Mouse (Mus musculus) forebrain, embryonic 13.5 days (tissue): Measurements from ENCODE around the gene Tasp1. TPM values are rescaled to one million over a fixed set of nuclear protein-coding genes. Genes with fewer than 3 reads are reported as not detected.
"Not testable (repeated sequence)": the region's sequence is repeated elsewhere in the genome, so short reads cannot be mapped to it uniquely, and the experiment has no call there.

Source experiments
- ATAC-seq: fragments of 200-750 bp; cut with Nextera tagmentation; 2 replicates; pipeline ENCODE4 v1.8.0; 2017
- H3K27ac ChIP-seq: fragments of 300-500 bp; sonication (generic); 2 replicates; pipeline ENCODE4 v1.5.1; 2015; ENCODE audit warnings: inconsistent platforms, mild to moderate bottlenecking, moderate library complexity
- H3K27me3 ChIP-seq: fragments of 300-500 bp; sonication (generic); 2 replicates; pipeline ENCODE4 v1.6.1; 2015; ENCODE audit warnings: mild to moderate bottlenecking, inconsistent platforms
- H3K36me3 ChIP-seq: fragments of 300-500 bp; sonication (generic); 2 replicates; pipeline ENCODE4 v1.6.1; 2015; ENCODE audit warnings: mild to moderate bottlenecking, inconsistent platforms; ENCODE audit not compliant: poor library complexity, severe bottlenecking
- H3K4me1 ChIP-seq: fragments of 300-500 bp; sonication (generic); 2 replicates; pipeline ENCODE4 v1.6.1; 2015; ENCODE audit warnings: inconsistent platforms
- H3K4me2 ChIP-seq: fragments of 300-500 bp; sonication (generic); 2 replicates; pipeline ENCODE4 v1.6.1; 2015; ENCODE audit warnings: inconsistent platforms, mild to moderate bottlenecking, moderate library complexity
- H3K4me3 ChIP-seq: fragments of 300-500 bp; sonication (generic); 2 replicates; pipeline ENCODE4 v1.5.1; 2015; ENCODE audit warnings: mild to moderate bottlenecking, inconsistent platforms
- H3K9ac ChIP-seq: fragments of 300-500 bp; sonication (generic); 2 replicates; pipeline ENCODE4 v1.6.1; 2015; ENCODE audit warnings: mild to moderate bottlenecking, inconsistent platforms
- H3K9me3 ChIP-seq: fragments of 300-500 bp; sonication (generic); replicated peaks from 2 replicates; pipeline ENCODE4 v1.6.1; 2016; ENCODE audit warnings: inconsistent platforms
- WGBS: fragments of 180-500 bp; shearing (Covaris S2); methylation state at CpG from one replicate; pipeline ENCODE4 v1.1.7; 2015; 5-methylcytosine and 5-hydroxymethylcytosine counted together
- polyA plus RNA-seq: library from polyadenylated mRNA; unstranded; fragments of >200 nt; fragmentation: Nextera tagmentation; extraction: Ambion mirVana; gene quantifications from 2 replicates; pipeline ENCODE4 v1.2.1, GENCODE M21; 2015

Gene Tasp1
- polyA plus RNA-seq, 1 experiment from 2014 or later: 16.1 TPM

DNA sequence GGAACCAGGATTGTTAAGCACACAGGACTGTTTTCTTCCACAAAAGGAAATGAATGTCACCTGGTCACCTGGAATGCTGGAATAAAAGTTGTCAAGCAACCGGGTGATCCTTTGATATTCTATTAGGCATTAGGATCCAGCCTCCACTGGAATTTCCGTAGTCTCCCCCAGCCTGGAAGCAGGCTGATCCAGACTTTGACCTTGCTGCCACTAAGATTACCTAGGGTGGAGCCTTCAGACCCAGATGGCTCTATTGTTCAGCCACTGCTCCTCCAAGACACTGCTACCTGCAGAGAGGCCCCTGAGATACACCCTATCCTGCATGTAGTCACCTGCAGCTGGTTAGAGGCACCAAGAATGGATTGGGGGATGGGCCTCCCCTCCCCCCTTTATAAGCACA, 192.8 kb downstream of the Tasp1 start:
- no peak overlapping the region for H3K27ac ChIP-seq
- 41% methylated on average over 2 of the region's 2 CpGs for WGBS
- no peaks in the 10 kb centered on the region for H3K36me3 ChIP-seq
- H3K9ac ChIP-seq: no peak overlapping the region
- no peaks in the 10 kb centered on the region for H3K27me3 ChIP-seq
- no peak overlapping the region for H3K4me2 ChIP-seq
- no peak for ATAC-seq
- H3K9me3 ChIP-seq: no peaks in the 10 kb centered on the region
- H3K4me1 ChIP-seq: 0 out of 2 replicates have a peak, but pooled peaks cover 5% of the 10 kb centered on the region
- no peak overlapping the region for H3K4me3 ChIP-seq

GRCm38 (mm10) chr2:139869071-139869470, 197.5 kb downstream of the Tasp1 start:
- 93% methylated on average over 2 of the region's 2 CpGs for WGBS
- H3K4me2 ChIP-seq, H3K4me1 ChIP-seq, ATAC-seq, H3K9ac ChIP-seq, H3K27ac ChIP-seq, H3K9me3 ChIP-seq, H3K36me3 ChIP-seq, H3K27me3 ChIP-seq, H3K4me3 ChIP-seq: not testable (repeated sequence)

DNA sequence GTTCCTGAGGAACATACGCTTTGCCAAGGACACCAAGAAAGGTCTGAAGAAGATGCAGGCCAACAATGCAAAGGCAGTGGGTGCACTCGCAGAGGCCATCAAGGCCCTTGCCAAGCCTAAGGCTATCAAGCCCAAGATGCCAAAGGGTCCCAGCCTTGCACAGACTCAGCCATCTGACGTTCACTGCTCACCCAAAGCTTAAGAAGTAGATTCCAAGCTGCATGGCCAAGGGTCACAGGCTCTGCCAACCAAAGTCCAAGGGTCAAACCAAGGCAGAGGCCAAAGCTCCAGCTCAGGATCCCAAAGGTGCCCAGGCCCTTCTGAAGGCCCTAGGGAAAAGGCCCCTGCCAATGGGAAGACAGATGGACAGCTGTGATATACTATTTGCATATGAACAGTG, 203.2 kb downstream of the Tasp1 start:
- H3K27ac ChIP-seq, H3K27me3 ChIP-seq, H3K9ac ChIP-seq, H3K4me2 ChIP-seq, H3K9me3 ChIP-seq, ATAC-seq, H3K4me3 ChIP-seq, H3K36me3 ChIP-seq, H3K4me1 ChIP-seq: not testable (repeated sequence)
- 96% methylated on average over 3 of the region's 3 CpGs for WGBS

DNA sequence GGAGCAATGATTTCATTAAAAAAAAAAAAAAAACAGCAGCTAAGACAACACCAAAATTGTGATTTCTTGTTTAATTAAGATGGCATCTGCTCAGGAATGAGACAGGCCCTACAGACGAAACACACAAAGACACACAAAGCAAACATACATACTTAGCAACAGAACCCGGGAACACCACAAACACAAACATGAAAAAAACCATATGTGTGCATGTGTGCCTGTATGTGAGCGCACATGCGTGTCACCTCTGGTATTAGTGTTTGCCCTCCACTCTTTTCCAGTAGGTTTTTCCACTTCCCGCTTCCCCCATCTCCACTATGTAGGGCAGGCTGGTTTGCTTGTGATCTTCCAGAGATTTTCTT, 206.5 kb downstream of the Tasp1 start:
- no peak overlapping the region for H3K4me3 ChIP-seq
- no peaks in the 10 kb centered on the region for H3K4me1 ChIP-seq
- no peaks in the 10 kb centered on the region for H3K9me3 ChIP-seq
- no peaks in the 10 kb centered on the region for H3K27me3 ChIP-seq
- 94% methylated on average over 5 of the region's 5 CpGs for WGBS
- no peak for ATAC-seq
- no peak overlapping the region for H3K4me2 ChIP-seq
- H3K9ac ChIP-seq: no peak overlapping the region
- no peaks in the 10 kb centered on the region for H3K36me3 ChIP-seq
- no peak overlapping the region for H3K27ac ChIP-seq

DNA sequence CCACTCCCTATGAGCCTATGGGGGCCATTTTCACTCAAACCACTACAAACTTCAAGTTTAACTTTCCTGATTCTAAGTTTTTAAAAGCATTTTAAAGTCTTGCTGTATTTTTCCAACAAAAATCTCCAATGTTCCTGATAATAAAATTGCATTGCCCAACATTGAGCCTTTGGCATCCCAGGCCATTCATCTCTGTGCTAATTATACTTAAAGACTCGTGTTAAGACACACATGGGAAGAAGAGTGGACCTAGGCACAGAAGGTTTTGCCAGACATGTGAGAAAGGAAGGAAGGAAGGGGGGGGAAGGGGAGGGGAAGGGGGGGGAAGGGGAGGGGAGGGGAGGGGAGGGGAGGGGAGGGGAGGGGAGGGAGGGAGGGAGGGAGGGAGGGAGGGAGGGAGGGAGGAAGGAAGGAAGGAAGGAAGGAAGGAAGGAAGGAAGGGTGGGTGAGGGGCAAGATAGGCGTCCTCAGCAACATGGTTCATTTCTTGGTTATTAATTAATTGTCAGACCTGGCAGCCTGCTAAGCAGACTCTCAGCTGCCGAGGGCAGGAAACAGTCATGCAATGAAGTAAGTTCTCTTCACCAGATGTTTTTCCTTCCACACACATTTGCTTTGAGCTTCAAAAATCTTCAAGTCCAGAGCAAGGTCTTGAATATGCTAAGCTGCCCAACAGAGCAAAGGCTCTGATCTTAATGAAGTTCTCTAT, 207.0 kb downstream of the Tasp1 start:
- Histone ChIP-seq H3K27me3 (no peaks in the 10 kb centered on the region), H3K9me3 (no peaks in the 10 kb centered on the region), H3K27ac (no peak overlapping the region), H3K4me2 (no peak overlapping the region), H3K4me1 (no peaks in the 10 kb centered on the region), H3K36me3 (no peaks in the 10 kb centered on the region), H3K4me3 (no peak overlapping the region), H3K9ac (no peak overlapping the region)
- 80% methylated on average over 3 of the region's 3 CpGs for WGBS
- ATAC-seq: no peak

DNA sequence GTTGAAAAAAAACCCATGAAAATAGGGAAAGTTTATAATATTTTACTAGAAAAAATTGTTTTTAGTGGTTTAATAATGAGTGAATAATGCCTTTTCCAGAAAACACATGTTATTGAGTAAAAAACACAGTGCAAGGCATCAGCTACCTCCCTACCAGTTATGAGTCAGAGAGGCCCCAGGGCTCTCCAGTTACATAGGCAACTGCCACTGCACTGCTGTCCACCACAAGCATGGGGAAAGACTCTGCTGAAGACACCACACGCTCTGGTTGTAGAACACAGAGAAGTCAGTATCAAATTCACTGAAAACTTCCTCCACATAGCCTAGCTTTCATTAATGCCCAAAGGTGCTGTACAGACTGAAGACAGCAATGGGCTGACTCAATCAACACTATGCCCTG, 217.0 kb downstream of the Tasp1 start:
- H3K4me2 ChIP-seq: no peak overlapping the region
- H3K27ac ChIP-seq: no peak overlapping the region
- H3K4me3 ChIP-seq: no peak overlapping the region
- no peaks in the 10 kb centered on the region for H3K4me1 ChIP-seq
- no peak overlapping the region for H3K9ac ChIP-seq
- no peaks in the 10 kb centered on the region for H3K9me3 ChIP-seq
- ATAC-seq: no peak
- 88% methylated on average over 1 of the region's 1 CpGs for WGBS
- no peaks in the 10 kb centered on the region for H3K36me3 ChIP-seq
- H3K27me3 ChIP-seq: no peaks in the 10 kb centered on the region

GRCm38 (mm10) chr2:139841359-139841758, 225.2 kb downstream of the Tasp1 start:
- no peak overlapping the region for H3K27ac ChIP-seq
- H3K27me3 ChIP-seq: no peaks in the 10 kb centered on the region
- no peaks in the 10 kb centered on the region for H3K4me1 ChIP-seq
- ATAC-seq: no peak
- no peaks in the 10 kb centered on the region for H3K36me3 ChIP-seq
- no peak overlapping the region for H3K4me2 ChIP-seq
- H3K9me3 ChIP-seq: no peaks in the 10 kb centered on the region
- H3K9ac ChIP-seq: no peak overlapping the region
- WGBS: 81% methylated on average over 1 of the region's 1 CpGs
- H3K4me3 ChIP-seq: no peak overlapping the region

GRCm38 (mm10) chr2:139840941-139841340, 225.7 kb downstream of the Tasp1 start:
- ATAC-seq: no peak
- Histone ChIP-seq H3K9ac (no peak overlapping the region), H3K27me3 (no peaks in the 10 kb centered on the region), H3K4me1 (no peaks in the 10 kb centered on the region), H3K9me3 (no peaks in the 10 kb centered on the region), H3K27ac (no peak overlapping the region), H3K36me3 (no peaks in the 10 kb centered on the region), H3K4me3 (no peak overlapping the region), H3K4me2 (no peak overlapping the region)
- 72% methylated on average over 5 of the region's 5 CpGs for WGBS

- Histone ChIP-seq H3K27me3 (no peaks in the 10 kb centered on the region), H3K9me3 (no peaks in the 10 kb centered on the region), H3K9ac (no peak overlapping the region), H3K4me3 (no peak overlapping the region), H3K36me3 (no peaks in the 10 kb centered on the region), H3K27ac (no peak overlapping the region), H3K4me1 (no peaks in the 10 kb centered on the region), H3K4me2 (no peak overlapping the region)
- WGBS: 90% methylated on average over 8 of the region's 8 CpGs
- ATAC-seq: no peak
Measured at GRCm38 (mm10) chr2:139821589-139822378, 244.8 kb downstream of the Tasp1 start.

DNA sequence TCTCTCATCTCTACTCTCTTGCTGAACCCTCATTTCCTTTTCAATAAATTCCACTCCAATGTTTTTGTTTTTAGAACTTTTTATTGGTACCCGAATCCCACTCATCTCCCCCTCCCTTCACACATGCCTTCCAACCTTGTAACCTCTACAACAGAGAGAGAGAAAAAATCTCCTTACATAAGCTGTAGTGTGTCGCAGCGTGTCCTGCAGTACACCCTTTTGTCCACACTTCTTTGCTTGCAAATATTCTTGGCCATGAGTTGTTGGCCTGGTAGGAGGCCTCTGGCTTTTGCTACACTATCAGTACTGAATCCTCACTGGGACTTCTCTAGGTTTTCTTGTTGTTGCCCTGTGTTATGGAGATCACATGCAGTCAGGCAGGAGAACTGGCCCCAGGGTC, 249.3 kb downstream of the Tasp1 start:
- Histone ChIP-seq H3K36me3 (no peaks in the 10 kb centered on the region), H3K27me3 (no peaks in the 10 kb centered on the region), H3K27ac (no peak overlapping the region), H3K4me2 (no peak overlapping the region), H3K4me3 (no peak overlapping the region), H3K9me3 (no peaks in the 10 kb centered on the region), H3K9ac (no peak overlapping the region), H3K4me1 (no peaks in the 10 kb centered on the region)
- no peak for ATAC-seq
- WGBS: 88% methylated on average over 3 of the region's 3 CpGs

DNA sequence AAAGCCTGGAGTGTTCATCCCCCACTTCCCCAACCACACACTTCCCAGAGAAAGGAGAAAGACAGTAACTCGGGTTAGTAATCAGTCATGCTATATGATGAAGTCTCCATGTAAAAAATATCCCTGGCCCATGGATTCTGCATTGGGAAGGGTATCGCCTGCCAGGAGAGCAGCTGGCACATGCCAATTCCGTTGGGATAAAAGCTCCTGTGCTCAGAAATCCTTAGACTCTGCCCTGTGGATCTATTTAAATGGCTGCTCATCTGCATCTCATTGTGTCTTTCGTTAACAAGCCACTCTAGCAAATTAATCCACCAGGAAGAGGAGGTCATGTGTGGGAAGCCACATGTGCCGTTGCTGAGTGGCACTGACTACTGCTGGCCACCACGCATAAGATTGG, 258.7 kb downstream of the Tasp1 start:
- no peaks in the 10 kb centered on the region for H3K27me3 ChIP-seq
- no peak overlapping the region for H3K9ac ChIP-seq
- H3K36me3 ChIP-seq: no peaks in the 10 kb centered on the region
- no peaks in the 10 kb centered on the region for H3K9me3 ChIP-seq
- H3K4me3 ChIP-seq: no peak overlapping the region
- 0 out of 2 replicates have a peak, but pooled peaks have one; percentile 21 for ATAC-seq
- WGBS: 68% methylated on average over 6 of the region's 6 CpGs
- no peaks in the 10 kb centered on the region for H3K4me1 ChIP-seq
- no peak overlapping the region for H3K27ac ChIP-seq
- no peak overlapping the region for H3K4me2 ChIP-seq

DNA sequence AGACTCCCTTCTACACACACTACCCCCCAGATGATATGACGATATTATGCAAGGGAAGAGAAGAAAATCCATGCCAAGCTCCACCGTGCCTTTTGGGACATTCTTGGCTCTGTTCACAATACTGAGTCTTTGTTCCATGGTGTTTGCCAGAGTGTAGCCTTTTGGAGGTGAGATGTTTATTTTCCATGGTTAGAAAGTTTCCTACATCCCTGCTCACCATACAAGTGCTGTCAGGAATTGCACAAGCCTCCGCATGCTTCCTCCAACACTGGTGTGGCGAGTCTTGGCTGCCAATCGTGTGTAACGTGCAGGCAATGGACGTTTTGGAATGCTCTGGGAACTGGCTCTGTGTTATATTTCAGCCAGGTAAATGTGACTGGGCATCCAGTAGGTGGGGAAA, 262.6 kb downstream of the Tasp1 start:
- no peak for ATAC-seq

More for the DNA sequence above, 262.6 kb downstream of the Tasp1 start:
- WGBS: 83% methylated on average over 7 of the region's 7 CpGs
- Histone ChIP-seq H3K27ac (no peak overlapping the region), H3K4me1 (no peaks in the 10 kb centered on the region), H3K9ac (no peak overlapping the region), H3K27me3 (no peaks in the 10 kb centered on the region), H3K9me3 (no peaks in the 10 kb centered on the region), H3K4me3 (no peak overlapping the region), H3K36me3 (no peaks in the 10 kb centered on the region), H3K4me2 (no peak overlapping the region)
